Mouse (Mus musculus): ENCODE results near the gene Acin1. TPM values are rescaled to one million over a fixed set of nuclear protein-coding genes. Genes with fewer than 3 reads are reported as not detected.

Acin1 gene
- polyA plus RNA-seq, 1 experiment from 2014 or later, result 116 TPM

GRCm38 (mm10) chr14:54682396-54682795 is 4.3 kb downstream of the Acin1 start:
- no peaks in the 10 kb centered on the region for H3K9me3 ChIP-seq (ENCODE audit: control insufficient read depth, low read length)
- no peaks in the 10 kb centered on the region for H3K27me3 ChIP-seq (ENCODE audit: control insufficient read depth, insufficient read depth, low read depth, low read length)
- H3K27ac ChIP-seq (ENCODE audit: low read length), result no peak overlapping the region
- peaks cover 24% of the 10 kb centered on the region for H3K36me3 ChIP-seq (ENCODE audit: control insufficient read depth, insufficient read depth, low read length)
- no peak overlapping the region for H3K4me3 ChIP-seq (ENCODE audit: low read length)
- 85% methylated on average over 3 of the region's 3 CpGs for WGBS
- no peak overlapping the region for H3K9ac ChIP-seq (ENCODE audit: low read length)
- no peak for ATAC-seq (ENCODE audit: low read depth)
- H3K4me1 ChIP-seq (replicated peaks; ENCODE audit: control insufficient read depth, insufficient read depth, low read length), result peaks cover 10% of the 10 kb centered on the region; the same call in 1 of the 2 replicates
- no peak overlapping the region for H3K4me2 ChIP-seq (ENCODE audit: low read depth, low read length)

- WGBS, result 77% methylated on average over 16 of the region's 16 CpGs
- Histone ChIP-seq H3K4me3 (ENCODE audit: low read length) (no peak overlapping the region), H3K27me3 (ENCODE audit: control insufficient read depth, insufficient read depth, low read depth, low read length) (no peaks in the 10 kb centered on the region), H3K4me1 (replicated peaks; ENCODE audit: control insufficient read depth, insufficient read depth, low read length) (peaks cover 3% of the 10 kb centered on the region; the same call in 1 of the 2 replicates), H3K36me3 (ENCODE audit: control insufficient read depth, insufficient read depth, low read length) (peaks cover 33% of the 10 kb centered on the region), H3K27ac (ENCODE audit: low read length) (no peak overlapping the region), H3K4me2 (ENCODE audit: low read depth, low read length) (no peak overlapping the region), H3K9me3 (ENCODE audit: control insufficient read depth, low read length) (no peaks in the 10 kb centered on the region), H3K9ac (ENCODE audit: low read length) (no peak overlapping the region)
- ATAC-seq (ENCODE audit: low read depth), result no peak
Measured at GRCm38 (mm10) chr14:54678657-54679304, 8.0 kb downstream of the Acin1 start.

- Histone ChIP-seq H3K36me3 (ENCODE audit: control insufficient read depth, insufficient read depth, low read length) (peaks cover 28% of the 10 kb centered on the region), H3K9me3 (ENCODE audit: control insufficient read depth, low read length) (no peaks in the 10 kb centered on the region), H3K27me3 (ENCODE audit: control insufficient read depth, insufficient read depth, low read depth, low read length) (no peaks in the 10 kb centered on the region), H3K4me1 (replicated peaks; ENCODE audit: control insufficient read depth, insufficient read depth, low read length) (no peaks in the 10 kb centered on the region; the same call in 1 of the 2 replicates), H3K27ac (ENCODE audit: low read length) (no peak overlapping the region), H3K9ac (ENCODE audit: low read length) (no peak overlapping the region), H3K4me2 (ENCODE audit: low read depth, low read length) (no peak overlapping the region), H3K4me3 (ENCODE audit: low read length) (no peak overlapping the region)
- 89% methylated on average over 5 of the region's 5 CpGs for WGBS
- no peak for ATAC-seq (ENCODE audit: low read depth)
Measured at GRCm38 (mm10) chr14:54676290-54676689, 10.4 kb downstream of the Acin1 start.

- peak; percentile 26; the same call in 1 of the 2 replicates for ATAC-seq (ENCODE audit: low read depth)
- Histone ChIP-seq H3K4me3 (ENCODE audit: low read length) (no peak overlapping the region), H3K9me3 (ENCODE audit: control insufficient read depth, low read length) (no peaks in the 10 kb centered on the region), H3K9ac (ENCODE audit: low read length) (no peak overlapping the region), H3K36me3 (ENCODE audit: control insufficient read depth, insufficient read depth, low read length) (peaks cover 29% of the 10 kb centered on the region), H3K4me2 (ENCODE audit: low read depth, low read length) (no peak overlapping the region), H3K4me1 (replicated peaks; ENCODE audit: control insufficient read depth, insufficient read depth, low read length) (no peaks in the 10 kb centered on the region; the same call in 1 of the 2 replicates), H3K27ac (ENCODE audit: low read length) (0 out of 2 replicates have a peak overlapping the region, but pooled peaks have one; percentile 1), H3K27me3 (ENCODE audit: control insufficient read depth, insufficient read depth, low read depth, low read length) (no peaks in the 10 kb centered on the region)
- 42% methylated on average over 2 of the region's 2 CpGs for WGBS
Measured at GRCm38 (mm10) chr14:54674317-54674716, 12.4 kb downstream of the Acin1 start.

GRCm38 (mm10) chr14:54669381-54669780 is 17.4 kb downstream of the Acin1 start:
- Histone ChIP-seq H3K9me3 (ENCODE audit: control insufficient read depth, low read length) (no peaks in the 10 kb centered on the region), H3K9ac (ENCODE audit: low read length) (no peak overlapping the region), H3K27me3 (ENCODE audit: control insufficient read depth, insufficient read depth, low read depth, low read length) (no peaks in the 10 kb centered on the region), H3K36me3 (ENCODE audit: control insufficient read depth, insufficient read depth, low read length) (peaks cover 44% of the 10 kb centered on the region), H3K4me2 (ENCODE audit: low read depth, low read length) (no peak overlapping the region), H3K27ac (ENCODE audit: low read length) (no peak overlapping the region), H3K4me3 (ENCODE audit: low read length) (no peak overlapping the region), H3K4me1 (replicated peaks; ENCODE audit: control insufficient read depth, insufficient read depth, low read length) (no peaks in the 10 kb centered on the region; the same call in 1 of the 2 replicates)
- ATAC-seq (ENCODE audit: low read depth), result no peak
- WGBS, result 76% methylated on average over 4 of the region's 4 CpGs

- no peak overlapping the region for H3K4me3 ChIP-seq (ENCODE audit: low read length)
- 86% methylated on average over 10 of the region's 10 CpGs for WGBS
- no peaks in the 10 kb centered on the region for H3K4me1 ChIP-seq (replicated peaks; ENCODE audit: control insufficient read depth, insufficient read depth, low read length)
- no peak overlapping the region for H3K4me2 ChIP-seq (ENCODE audit: low read depth, low read length)
- H3K27me3 ChIP-seq (ENCODE audit: control insufficient read depth, insufficient read depth, low read depth, low read length), result no peaks in the 10 kb centered on the region
- H3K36me3 ChIP-seq (ENCODE audit: control insufficient read depth, insufficient read depth, low read length), result peaks cover 77% of the 10 kb centered on the region
- H3K9ac ChIP-seq (ENCODE audit: low read length), result no peak overlapping the region
- no peak overlapping the region for H3K27ac ChIP-seq (ENCODE audit: low read length)
- H3K9me3 ChIP-seq (ENCODE audit: control insufficient read depth, low read length), result no peaks in the 10 kb centered on the region
- no peak for ATAC-seq (ENCODE audit: low read depth)
Measured at GRCm38 (mm10) chr14:54664477-54665222, 22.1 kb downstream of the Acin1 start.

GRCm38 (mm10) chr14:54660009-54660408 is 26.7 kb downstream of the Acin1 start:
- Histone ChIP-seq H3K9ac (ENCODE audit: low read length) (no peak overlapping the region), H3K9me3 (ENCODE audit: control insufficient read depth, low read length) (no peaks in the 10 kb centered on the region), H3K36me3 (ENCODE audit: control insufficient read depth, insufficient read depth, low read length) (peaks cover 72% of the 10 kb centered on the region), H3K4me2 (ENCODE audit: low read depth, low read length) (no peak overlapping the region), H3K4me1 (replicated peaks; ENCODE audit: control insufficient read depth, insufficient read depth, low read length) (no peaks in the 10 kb centered on the region), H3K4me3 (ENCODE audit: low read length) (no peak overlapping the region), H3K27ac (ENCODE audit: low read length) (no peak overlapping the region), H3K27me3 (ENCODE audit: control insufficient read depth, insufficient read depth, low read depth, low read length) (no peaks in the 10 kb centered on the region)
- ATAC-seq (ENCODE audit: low read depth), result no peak
- whole genome bisulfite sequencing, result 90% methylated on average over 2 of the region's 2 CpGs

- H3K27ac ChIP-seq (ENCODE audit: low read length), result peak overlapping the region; percentile 58
- peaks cover 45% of the 10 kb centered on the region for H3K36me3 ChIP-seq (ENCODE audit: control insufficient read depth, insufficient read depth, low read length)
- peak overlapping the region; percentile 64 for H3K4me3 ChIP-seq (ENCODE audit: low read length)
- no peaks in the 10 kb centered on the region for H3K9me3 ChIP-seq (ENCODE audit: control insufficient read depth, low read length)
- peak overlapping the region; percentile 81 for H3K9ac ChIP-seq (ENCODE audit: low read length)
- peak overlapping the region; percentile 81 for H3K4me2 ChIP-seq (ENCODE audit: low read depth, low read length)
- 0% methylated on average over 12 of the region's 12 CpGs for WGBS
- peak; percentile 92 for ATAC-seq (ENCODE audit: low read depth)
- no peaks in the 10 kb centered on the region for H3K27me3 ChIP-seq (ENCODE audit: control insufficient read depth, insufficient read depth, low read depth, low read length)
- peaks cover 18% of the 10 kb centered on the region for H3K4me1 ChIP-seq (replicated peaks; ENCODE audit: control insufficient read depth, insufficient read depth, low read length)
Measured at GRCm38 (mm10) chr14:54653496-54653895, 33.2 kb downstream of the Acin1 start.

GRCm38 (mm10) chr14:54652787-54653186 is 33.9 kb downstream of the Acin1 start:
- no peaks in the 10 kb centered on the region for H3K9me3 ChIP-seq (ENCODE audit: control insufficient read depth, low read length)
- peaks cover 18% of the 10 kb centered on the region for H3K4me1 ChIP-seq (replicated peaks; ENCODE audit: control insufficient read depth, insufficient read depth, low read length)
- H3K4me3 ChIP-seq (ENCODE audit: low read length), result peak overlapping the region; percentile 64
- H3K9ac ChIP-seq (ENCODE audit: low read length), result peak overlapping the region; percentile 81
- peaks cover 41% of the 10 kb centered on the region for H3K36me3 ChIP-seq (ENCODE audit: control insufficient read depth, insufficient read depth, low read length)
- no peak for ATAC-seq (ENCODE audit: low read depth)
- H3K4me2 ChIP-seq (ENCODE audit: low read depth, low read length), result peak overlapping the region; percentile 81
- WGBS, result 0% methylated on average over 7 of the region's 7 CpGs
- no peaks in the 10 kb centered on the region for H3K27me3 ChIP-seq (ENCODE audit: control insufficient read depth, insufficient read depth, low read depth, low read length)
- peak overlapping the region; percentile 58 for H3K27ac ChIP-seq (ENCODE audit: low read length)

Data from lung, embryonic 16.5 days (tissue).